ENCODE assay signal across 18 mouse cellular contexts in genomic region chr9:40343053-40343652, GRCm38 (mm10).
DNase-seq lines count a peak whose midpoint lies in the region; ATAC-seq and TF ChIP-seq lines count a peak whose summit lies in the region.
"Had no signal": no experiment of that assay in that cellular context is flagged by ENCODE, and none has a peak within 500 bp of the region (broad histone marks: within the 10 kb centered on the region; RNA-seq: fewer than 3 reads in every experiment).

No protein-coding gene starts in this region.

- no peaks in the 10 kb centered on the region for H3K27me3 ChIP-seq in forebrain, embryonic 15.5 days
- no peaks in the 10 kb centered on the region for H3K27me3 ChIP-seq in forebrain, embryonic 11.5 days (ENCODE audit: control insufficient read depth, insufficient read depth, low read length)
- H3K27me3 ChIP-seq: forebrain, embryonic 12.5 days; limb, embryonic 12.5 days; midbrain, embryonic 12.5 days had no signal

- H3K4me1 ChIP-seq in forebrain, embryonic 15.5 days = peaks cover 69% of the 10 kb centered on the region
- peaks cover 3% of the 10 kb centered on the region; the same call in 1 of the 2 replicates for H3K4me1 ChIP-seq in forebrain, embryonic 11.5 days (replicated peaks; ENCODE audit: control insufficient read depth, insufficient read depth, low read length)
- H3K4me1 ChIP-seq in olfactory bulb, adult 2 months (ENCODE audit: control insufficient read depth, insufficient read depth, low read length) = peaks cover 24% of the 10 kb centered on the region

- WGBS in forebrain, embryonic 15.5 days = 90% methylated on average over 9 of the region's 9 CpGs
- 93% methylated on average over 9 of the region's 9 CpGs for WGBS in forebrain, embryonic 11.5 days
- WGBS in olfactory bulb, adult 2 months = 73% methylated on average over 9 of the region's 9 CpGs

- DNase-seq in forebrain, embryonic 11.5 days (ENCODE audit: low spot score) = no peak
- DNase-seq in left cerebral cortex, adult 2 months (ENCODE audit: extremely low spot score in 1 of 2, low spot score in 2 of 2) = no peak
- DNase-seq in left cerebral cortex, postnatal 25 days (ENCODE audit: low spot score in 2 of 2) = no peak
- no peak for DNase-seq in frontal cortex, postnatal 25 days (ENCODE audit: low spot score in 2 of 2)
- DNase-seq: adrenal gland, postnatal 36 days; cerebellum, adult 18-20 months; gastrocnemius, postnatal 36 days; kidney, adult 18-20 months; liver, postnatal 0 days had no signal

- no peak overlapping the region for H3K4me3 ChIP-seq in forebrain, embryonic 15.5 days
- no peak overlapping the region for H3K4me3 ChIP-seq in forebrain, embryonic 11.5 days (ENCODE audit: low read depth, low read length)
- peak overlapping the region; percentile 51 for H3K4me3 ChIP-seq in left cerebral cortex, adult 2 months
- H3K4me3 ChIP-seq in olfactory bulb, adult 2 months (ENCODE audit: insufficient read depth, low read depth, low read length) = peak overlapping the region; percentile 39
- H3K4me3 ChIP-seq: forebrain, embryonic 12.5 days; limb, embryonic 12.5 days; midbrain, embryonic 12.5 days had no signal

- no peak for ATAC-seq in forebrain, embryonic 15.5 days (replicated peaks)
- ATAC-seq in forebrain, embryonic 11.5 days (replicated peaks; ENCODE audit: low FRiP score) = no peak
- 0 out of 2 replicates have a peak, but pooled peaks have one; percentile 23 for ATAC-seq in common myeloid progenitor, adult 5-6 weeks (replicated peaks; ENCODE audit: low read depth, poor library complexity, severe bottlenecking)
- ATAC-seq in erythroid progenitor cell, adult 5-6 weeks (replicated peaks; ENCODE audit: low FRiP score, poor library complexity, severe bottlenecking) = no peak
- ATAC-seq: liver, postnatal 0 days; lung, postnatal 0 days had no signal

- peak overlapping the region; percentile 77; the same call in 1 of the 2 replicates for H3K4me2 ChIP-seq in forebrain, embryonic 15.5 days (replicated peaks)
- no peak overlapping the region for H3K4me2 ChIP-seq in forebrain, embryonic 11.5 days (ENCODE audit: low read depth, low read length, severe bottlenecking)
- H3K4me2 ChIP-seq: forebrain, embryonic 12.5 days; limb, embryonic 12.5 days; liver, embryonic 11.5 days; midbrain, embryonic 12.5 days had no signal

- intact Hi-C loops in left cerebral cortex, adult 2 months (cut with DNase I) = loop anchor here (5.0 to 10.0 kb wide), 2 partner anchors 34 to 422 kb away; no protein-coding TSS in a partner anchor
- intact Hi-C loops in left cerebral cortex, postnatal 25 days (cut with DNase I) = loop anchor here (10.0 kb wide), 1 partner anchor 212 kb away; no protein-coding TSS in a partner anchor

- H3K36me3 ChIP-seq in forebrain, embryonic 15.5 days = no peaks in the 10 kb centered on the region
- H3K36me3 ChIP-seq in forebrain, embryonic 11.5 days (ENCODE audit: control insufficient read depth, insufficient read depth, low read length) = no peaks in the 10 kb centered on the region
- H3K36me3 ChIP-seq: forebrain, embryonic 12.5 days; limb, embryonic 12.5 days; midbrain, embryonic 12.5 days had no signal

- no peak overlapping the region for H3K9ac ChIP-seq in forebrain, embryonic 15.5 days (replicated peaks)
- H3K9ac ChIP-seq in forebrain, embryonic 11.5 days (ENCODE audit: low read length) = no peak overlapping the region
- H3K9ac ChIP-seq: forebrain, embryonic 12.5 days; limb, embryonic 12.5 days; liver, postnatal 0 days; midbrain, embryonic 12.5 days had no signal

- no peak overlapping the region for H3K27ac ChIP-seq in forebrain, embryonic 15.5 days (replicated peaks)
- H3K27ac ChIP-seq in forebrain, embryonic 11.5 days (ENCODE audit: low read depth, low read length) = no peak overlapping the region
- H3K27ac ChIP-seq in left cerebral cortex, adult 2 months = peak overlapping the region; percentile 94
- H3K27ac ChIP-seq in olfactory bulb, adult 2 months (ENCODE audit: insufficient read depth, low read depth, low read length) = peak overlapping the region; percentile 74
- H3K27ac ChIP-seq: forebrain, embryonic 12.5 days; limb, embryonic 12.5 days; midbrain, embryonic 12.5 days had no signal

- H3K9me3 ChIP-seq in forebrain, embryonic 15.5 days = no peaks in the 10 kb centered on the region
- no peaks in the 10 kb centered on the region for H3K9me3 ChIP-seq in forebrain, embryonic 11.5 days (ENCODE audit: control insufficient read depth, low read length)
- H3K9me3 ChIP-seq: forebrain, embryonic 12.5 days; limb, embryonic 12.5 days; midbrain, embryonic 12.5 days had no signal

- no peak for TF ChIP-seq POLR2A in olfactory bulb, adult 2 months (IDR thresholded peaks at IDR 0.05; ENCODE audit: insufficient read depth, low read depth, low read length)

- no peak for TF ChIP-seq CTCF in left cerebral cortex, adult 2 months (IDR thresholded peaks at IDR 0.05)
- TF ChIP-seq CTCF in olfactory bulb, adult 2 months (IDR thresholded peaks at IDR 0.05; ENCODE audit: insufficient read depth, low read depth, low read length) = no peak

Comparison
In these comparisons a context has a peak if more than half of its experiments do, and no peak if none do; other contexts are left out.
1. H3K27ac ChIP-seq: peak in left cerebral cortex, adult 2 months (single experiment) and olfactory bulb, adult 2 months (single experiment); none in forebrain, embryonic 15.5 days (single experiment) and forebrain, embryonic 11.5 days (single experiment).
2. H3K4me3 ChIP-seq: peak in left cerebral cortex, adult 2 months (single experiment) and olfactory bulb, adult 2 months (single experiment); none in forebrain, embryonic 15.5 days (single experiment) and forebrain, embryonic 11.5 days (single experiment).